Mouse (Mus musculus) embryonic facial prominence, embryonic 15.5 days (tissue): ENCODE data around the gene Hunk. TPM values are rescaled to one million over a fixed set of nuclear protein-coding genes. Genes with fewer than 3 reads are reported as not detected.

Experiments used
- ATAC-seq: fragments of 200-750 bp; cut with Nextera tagmentation; 2 replicates; pipeline ENCODE4 v1.8.0; 2017; ENCODE audit warnings: low read depth, moderate TSS enrichment; ENCODE audit not compliant: insufficient number of reproducible peaks, low FRiP score, low TSS enrichment
- H3K27ac ChIP-seq: fragments of 300-500 bp; sonication (generic); replicated peaks from 2 replicates; pipeline ENCODE4 v1.5.1; 2015; ENCODE audit warnings: mild to moderate bottlenecking, inconsistent platforms
- H3K27me3 ChIP-seq: fragments of 300-500 bp; sonication (generic); 2 replicates; pipeline ENCODE4 v1.6.1; 2015; ENCODE audit warnings: inconsistent platforms
- H3K36me3 ChIP-seq: fragments of 300-500 bp; sonication (generic); 2 replicates; pipeline ENCODE4 v1.6.1; 2015; ENCODE audit warnings: mild to moderate bottlenecking, inconsistent platforms
- H3K4me1 ChIP-seq: fragments of 300-500 bp; sonication (generic); 2 replicates; pipeline ENCODE4 v1.6.1; 2015; ENCODE audit warnings: inconsistent platforms
- H3K4me2 ChIP-seq: fragments of 300-500 bp; sonication (generic); replicated peaks from 2 replicates; pipeline ENCODE4 v1.6.1; 2015; ENCODE audit warnings: mild to moderate bottlenecking, inconsistent platforms
- H3K4me3 ChIP-seq: fragments of 300-500 bp; sonication (generic); replicated peaks from 2 replicates; pipeline ENCODE4 v1.5.1; 2015; ENCODE audit warnings: mild to moderate bottlenecking, inconsistent platforms
- H3K9ac ChIP-seq: fragments of 300-500 bp; sonication (generic); 2 replicates; pipeline ENCODE4 v1.6.1; 2015; ENCODE audit warnings: inconsistent platforms
- H3K9me3 ChIP-seq: fragments of 300-500 bp; sonication (generic); replicated peaks from 2 replicates; pipeline ENCODE4 v1.6.1; 2016; ENCODE audit warnings: inconsistent platforms
- WGBS: fragments of 180-500 bp; shearing (Covaris S2); methylation state at CpG from one replicate; pipeline ENCODE4 v1.1.7; 2015; 5-methylcytosine and 5-hydroxymethylcytosine counted together
- polyA plus RNA-seq: library from polyadenylated mRNA; unstranded; fragments of >200 nt; fragmentation: Nextera tagmentation; extraction: Ambion mirVana; gene quantifications from 2 replicates; pipeline ENCODE4 v1.2.1, GENCODE M21; 2015

The Hunk gene
- polyA plus RNA-seq, 1 experiment from 2014 or later, result 12.9 TPM

DNA sequence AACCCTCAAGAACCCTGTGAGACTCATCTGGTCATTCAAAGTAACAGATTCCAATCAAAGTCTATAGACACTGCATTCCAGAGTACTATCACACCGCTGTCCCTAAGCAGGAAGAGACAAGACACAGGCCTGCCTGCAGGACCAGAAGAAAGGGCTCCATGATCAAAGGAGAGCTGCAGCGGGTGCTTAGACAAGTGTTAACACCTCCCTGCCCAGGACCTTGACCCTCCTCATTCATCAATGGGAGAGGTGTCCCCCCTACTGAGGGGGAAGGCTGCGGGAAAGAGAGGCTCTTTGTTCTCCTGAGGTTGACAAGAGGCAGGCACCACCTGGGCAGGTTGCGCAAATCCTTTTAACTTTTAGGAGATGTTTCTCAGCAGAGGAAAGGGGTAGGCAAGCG lies 51.5 kb downstream of the Hunk start:
- Histone ChIP-seq H3K4me1 (peaks cover 4% of the 10 kb centered on the region; the same call in 1 of the 2 replicates), H3K27ac (no peak overlapping the region), H3K27me3 (no peaks in the 10 kb centered on the region), H3K4me2 (no peak overlapping the region), H3K9me3 (no peaks in the 10 kb centered on the region), H3K36me3 (peaks cover 29% of the 10 kb centered on the region), H3K9ac (no peak overlapping the region), H3K4me3 (no peak overlapping the region)
- WGBS, result 54% methylated on average over 5 of the region's 5 CpGs
- ATAC-seq, result no peak

DNA sequence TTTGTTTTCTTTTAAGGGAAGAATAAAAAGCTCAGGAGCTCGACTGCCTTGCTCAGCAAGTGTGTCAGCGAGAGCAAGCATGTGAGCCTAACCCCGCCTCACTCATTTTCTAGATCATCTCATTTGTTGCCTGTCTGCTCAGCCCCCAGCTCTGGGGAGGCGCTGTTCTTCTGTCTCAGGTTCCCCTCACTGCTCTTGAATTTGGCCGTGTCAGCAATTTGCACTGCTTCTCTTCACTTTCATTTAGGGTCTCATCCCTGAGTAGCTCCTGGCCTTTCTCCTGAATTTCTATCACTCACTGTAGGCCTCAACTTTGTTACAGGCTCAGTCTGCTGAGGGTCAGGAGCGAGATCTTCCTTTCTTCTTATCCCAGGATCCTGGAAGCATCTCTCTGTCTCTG lies 53.7 kb downstream of the Hunk start:
- 74% methylated on average over 6 of the region's 6 CpGs for WGBS

DNA sequence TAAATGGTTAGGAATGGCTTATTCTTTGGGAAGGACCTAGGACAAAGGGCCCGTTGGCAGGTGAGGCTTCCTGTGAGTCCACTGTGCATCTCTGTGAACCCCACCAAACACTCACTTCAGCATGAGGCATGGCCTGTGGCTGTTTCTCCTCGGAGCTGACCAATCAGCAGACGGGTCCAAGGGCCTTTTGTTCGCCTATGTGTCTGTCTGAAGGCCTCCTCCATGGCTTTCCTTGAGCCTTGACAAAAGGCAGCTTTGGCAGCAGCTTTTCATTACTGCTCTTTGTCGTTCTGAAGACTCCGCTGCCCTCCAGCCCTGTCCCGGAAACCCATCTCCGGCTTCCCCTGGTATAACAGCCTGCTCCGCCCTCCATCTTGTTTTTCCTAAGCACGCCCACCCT lies 54.8 kb downstream of the Hunk start:
- ATAC-seq, result no peak
- 79% methylated on average over 10 of the region's 10 CpGs for WGBS
- no peak overlapping the region for H3K9ac ChIP-seq
- no peaks in the 10 kb centered on the region for H3K27me3 ChIP-seq
- no peak overlapping the region for H3K27ac ChIP-seq
- no peak overlapping the region for H3K4me2 ChIP-seq
- no peaks in the 10 kb centered on the region for H3K9me3 ChIP-seq
- H3K4me3 ChIP-seq, result no peak overlapping the region
- H3K36me3 ChIP-seq, result peaks cover 10% of the 10 kb centered on the region; the same call in 1 of the 2 replicates
- H3K4me1 ChIP-seq, result peaks cover 4% of the 10 kb centered on the region; the same call in 1 of the 2 replicates

More for the DNA sequence above, 53.7 kb downstream of the Hunk start:
- no peak overlapping the region for H3K4me2 ChIP-seq
- H3K4me1 ChIP-seq, result peaks cover 4% of the 10 kb centered on the region; the same call in 1 of the 2 replicates
- no peaks in the 10 kb centered on the region for H3K9me3 ChIP-seq
- no peaks in the 10 kb centered on the region for H3K27me3 ChIP-seq
- H3K9ac ChIP-seq, result no peak overlapping the region
- ATAC-seq, result no peak
- no peak overlapping the region for H3K4me3 ChIP-seq
- H3K36me3 ChIP-seq, result peaks cover 10% of the 10 kb centered on the region; the same call in 1 of the 2 replicates
- H3K27ac ChIP-seq, result no peak overlapping the region

DNA sequence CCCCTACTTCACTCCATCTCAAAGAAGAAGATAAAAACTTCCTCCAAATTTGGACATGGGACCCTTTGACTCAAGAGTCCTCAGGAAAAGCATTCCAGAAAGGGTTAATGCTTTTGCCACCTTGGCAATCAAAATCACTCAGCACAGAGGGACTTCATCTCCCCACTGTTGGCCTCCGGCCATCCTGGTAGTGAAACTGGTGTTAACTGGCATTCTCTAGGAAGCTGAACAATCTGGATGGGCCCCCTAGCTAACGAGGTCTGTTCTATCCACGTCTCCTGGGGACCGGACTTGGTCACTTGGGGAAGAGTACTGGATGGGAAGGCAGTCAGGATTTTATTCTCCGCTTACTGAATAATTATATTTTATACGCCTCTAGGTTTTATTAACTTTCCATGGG lies 57.2 kb downstream of the Hunk start:
- no peaks in the 10 kb centered on the region for H3K4me1 ChIP-seq
- no peak overlapping the region for H3K9ac ChIP-seq
- no peak overlapping the region for H3K4me2 ChIP-seq
- H3K9me3 ChIP-seq, result no peaks in the 10 kb centered on the region
- H3K27ac ChIP-seq, result no peak overlapping the region
- H3K36me3 ChIP-seq, result peaks cover 15% of the 10 kb centered on the region; the same call in 1 of the 2 replicates
- ATAC-seq, result no peak
- 61% methylated on average over 6 of the region's 6 CpGs for WGBS
- H3K4me3 ChIP-seq, result no peak overlapping the region
- H3K27me3 ChIP-seq, result no peaks in the 10 kb centered on the region

DNA sequence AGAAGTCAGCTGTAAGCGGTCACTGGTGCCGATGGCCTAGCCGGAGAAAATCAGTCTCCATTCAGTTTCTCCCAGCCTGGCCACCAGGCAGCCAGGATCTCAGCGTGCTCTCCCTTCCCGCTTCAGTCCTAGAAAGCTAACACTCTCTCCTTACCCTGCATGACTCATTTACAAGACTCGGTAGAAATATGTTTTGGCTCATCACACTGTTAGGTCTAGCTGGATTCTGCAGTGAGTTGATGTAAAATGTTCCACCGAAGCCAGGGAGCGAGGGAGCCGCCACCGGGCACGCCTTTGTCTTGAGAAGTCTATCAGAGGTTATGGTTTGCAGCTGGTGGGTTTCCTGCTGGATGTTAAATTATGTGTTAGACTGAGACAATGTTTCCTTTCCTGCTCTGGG lies 67.4 kb downstream of the Hunk start:
- H3K4me1 ChIP-seq, result peaks cover 42% of the 10 kb centered on the region
- no peak overlapping the region for H3K9ac ChIP-seq
- WGBS, result 35% methylated on average over 11 of the region's 11 CpGs
- H3K36me3 ChIP-seq, result peaks cover 13% of the 10 kb centered on the region
- no peak overlapping the region for H3K4me3 ChIP-seq
- H3K9me3 ChIP-seq, result no peaks in the 10 kb centered on the region
- ATAC-seq, result peak; percentile 35; the same call in 1 of the 2 replicates
- 0 out of 2 replicates have a peak overlapping the region, but pooled peaks have one; percentile 4 for H3K4me2 ChIP-seq
- peak overlapping the region; percentile 73 for H3K27ac ChIP-seq
- H3K27me3 ChIP-seq, result no peaks in the 10 kb centered on the region

DNA sequence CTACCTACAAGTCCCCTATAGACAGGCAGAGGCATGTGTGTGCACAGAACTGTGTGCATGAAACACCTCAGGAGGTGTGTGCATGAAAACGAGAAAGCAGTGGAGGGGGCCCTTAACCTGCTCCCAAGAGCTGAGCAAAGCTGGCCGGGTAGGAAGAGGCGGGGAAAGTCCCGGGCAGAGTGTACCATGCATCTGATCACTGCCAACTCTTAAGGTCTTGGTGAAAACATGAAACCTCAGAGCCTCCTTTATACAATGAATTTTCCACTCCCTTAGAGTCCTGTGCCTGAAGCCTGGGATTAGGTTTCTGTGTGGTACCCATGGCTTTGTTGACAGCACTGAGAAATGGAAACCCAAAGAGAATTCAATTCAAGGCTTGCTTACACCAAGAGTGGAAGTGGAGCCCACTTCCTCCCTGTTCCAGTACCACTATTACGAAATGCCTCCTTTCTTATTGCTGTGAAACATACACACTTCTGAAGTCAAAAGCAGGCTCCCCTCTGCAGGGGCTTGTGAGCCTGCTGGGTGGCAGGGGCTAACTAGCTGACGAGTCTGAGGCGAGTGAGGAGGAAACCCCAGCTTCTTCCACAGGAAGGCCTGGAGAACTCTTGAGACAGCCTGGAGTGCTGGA lies 70.8 kb downstream of the Hunk start:
- H3K9ac ChIP-seq, result no peak overlapping the region
- H3K4me3 ChIP-seq, result no peak overlapping the region
- peak; percentile 49; the same call in 1 of the 2 replicates for ATAC-seq
- H3K4me1 ChIP-seq, result peaks cover 60% of the 10 kb centered on the region
- no peaks in the 10 kb centered on the region for H3K27me3 ChIP-seq
- H3K4me2 ChIP-seq, result no peak overlapping the region
- peak overlapping the region; percentile 35; the same call in 1 of the 2 replicates for H3K27ac ChIP-seq
- 57% methylated on average over 7 of the region's 7 CpGs for WGBS
- no peaks in the 10 kb centered on the region for H3K9me3 ChIP-seq
- H3K36me3 ChIP-seq, result peaks cover 13% of the 10 kb centered on the region

DNA sequence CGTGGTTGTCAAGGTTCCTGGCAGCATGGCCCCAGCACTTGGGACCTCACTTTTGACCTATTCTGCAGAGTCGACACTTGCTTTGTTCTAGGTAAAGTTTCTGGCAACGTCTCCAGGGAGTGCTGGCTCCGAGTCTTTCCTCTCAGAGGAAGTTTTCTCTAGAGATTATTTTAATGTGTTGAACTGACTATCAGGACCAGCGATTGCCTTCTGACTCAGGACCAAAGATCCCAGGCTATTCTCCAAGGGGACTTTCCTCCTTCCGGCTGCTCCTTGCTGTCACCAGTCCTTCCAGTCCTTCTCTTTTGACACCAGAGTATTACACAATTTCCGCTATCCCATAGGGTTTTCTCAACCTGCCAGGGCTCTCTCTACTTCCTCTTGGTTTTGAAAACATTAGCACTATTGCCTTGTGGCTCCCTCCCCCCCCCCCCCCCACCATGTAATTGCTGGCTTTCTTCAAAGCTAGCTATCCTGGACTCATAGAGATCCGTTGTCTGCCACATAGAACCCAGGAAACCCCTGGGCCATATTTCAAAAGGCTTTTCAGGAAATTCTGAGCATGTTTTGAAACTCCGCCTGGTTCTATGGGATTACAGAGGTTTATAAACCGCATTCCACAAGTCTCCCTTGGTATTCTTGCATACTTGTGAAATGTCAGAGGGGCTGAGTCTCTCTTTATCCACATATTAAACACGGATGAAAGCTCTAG lies 73.2 kb downstream of the Hunk start:
- Histone ChIP-seq H3K4me2 (no peak overlapping the region), H3K4me1 (peaks cover 52% of the 10 kb centered on the region), H3K27me3 (no peaks in the 10 kb centered on the region), H3K27ac (peak overlapping the region; percentile 76), H3K9ac (no peak overlapping the region), H3K9me3 (no peaks in the 10 kb centered on the region), H3K36me3 (peaks cover 18% of the 10 kb centered on the region), H3K4me3 (no peak overlapping the region)
- WGBS, result 17% methylated on average over 11 of the region's 11 CpGs
- peak; percentile 32 for ATAC-seq

DNA sequence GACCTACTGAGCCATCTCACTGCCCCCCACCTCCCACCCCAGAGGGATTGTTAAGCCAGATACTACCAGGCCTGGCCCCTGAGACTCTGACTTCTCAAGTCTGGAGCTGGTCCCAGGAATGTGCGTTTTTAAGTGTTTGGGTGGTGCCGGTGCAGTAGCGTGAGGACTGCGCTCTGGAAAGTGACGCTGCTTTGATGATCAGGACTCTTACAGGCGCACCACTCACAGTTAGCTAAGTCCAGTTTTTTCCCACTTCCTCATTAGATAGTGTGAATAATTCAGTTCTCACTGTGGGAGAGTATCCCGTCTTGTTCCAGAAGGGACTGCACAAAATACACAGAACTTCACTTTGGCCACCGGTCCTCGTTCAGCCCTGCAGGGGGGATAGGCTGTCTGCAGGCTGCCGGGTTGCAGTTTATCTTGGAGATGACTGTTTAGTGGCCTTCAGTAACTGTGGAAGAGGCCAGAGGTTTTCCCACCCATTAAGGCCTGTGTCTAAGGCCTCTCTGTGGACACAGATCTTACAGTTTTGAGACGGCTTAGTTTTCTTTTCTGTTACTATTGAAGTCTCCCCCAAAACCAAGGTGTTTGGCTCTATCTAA lies 75.6 kb downstream of the Hunk start:
- no peak overlapping the region for H3K4me3 ChIP-seq
- 55% methylated on average over 11 of the region's 11 CpGs for WGBS
- no peak for ATAC-seq
- H3K4me2 ChIP-seq, result no peak overlapping the region
- no peaks in the 10 kb centered on the region for H3K27me3 ChIP-seq
- H3K9me3 ChIP-seq, result no peaks in the 10 kb centered on the region
- H3K9ac ChIP-seq, result no peak overlapping the region
- H3K4me1 ChIP-seq, result peaks cover 48% of the 10 kb centered on the region
- no peak overlapping the region for H3K27ac ChIP-seq
- peaks cover 23% of the 10 kb centered on the region for H3K36me3 ChIP-seq

DNA sequence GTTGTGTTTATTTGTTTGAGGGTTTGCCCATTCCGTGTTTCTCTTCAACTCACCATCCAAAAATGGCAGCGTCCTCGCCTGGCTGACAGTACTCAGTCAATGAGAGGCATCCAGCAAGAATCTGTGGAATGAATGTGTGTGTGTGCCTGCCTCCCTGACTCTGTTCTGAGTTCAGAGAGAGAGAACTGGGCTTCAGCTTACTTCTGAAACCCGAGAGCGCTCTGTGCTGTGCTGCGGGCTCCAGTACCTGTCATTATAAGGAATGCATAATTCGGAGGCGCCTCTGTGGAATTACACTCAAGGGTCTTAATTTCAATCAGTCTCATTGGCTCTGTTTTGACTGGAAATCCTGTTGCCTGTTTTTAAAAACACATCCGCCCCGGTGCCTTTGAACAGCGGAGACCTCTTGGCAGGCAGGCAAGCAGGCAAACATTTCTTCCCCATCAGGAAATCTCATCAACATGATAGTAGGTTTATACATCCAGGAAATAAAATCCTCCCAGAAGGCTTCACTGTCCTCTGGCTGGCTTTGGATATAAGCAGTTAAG lies 77.0 kb downstream of the Hunk start:
- 38% methylated on average over 11 of the region's 11 CpGs for WGBS
- no peaks in the 10 kb centered on the region for H3K27me3 ChIP-seq
- H3K9ac ChIP-seq, result no peak overlapping the region
- peaks cover 48% of the 10 kb centered on the region for H3K4me1 ChIP-seq
- H3K4me3 ChIP-seq, result no peak overlapping the region
- H3K27ac ChIP-seq, result peak overlapping the region; percentile 18
- no peak overlapping the region for H3K4me2 ChIP-seq
- peaks cover 31% of the 10 kb centered on the region for H3K36me3 ChIP-seq
- H3K9me3 ChIP-seq, result no peaks in the 10 kb centered on the region
- peak; percentile 48; the same call in 1 of the 2 replicates for ATAC-seq

DNA sequence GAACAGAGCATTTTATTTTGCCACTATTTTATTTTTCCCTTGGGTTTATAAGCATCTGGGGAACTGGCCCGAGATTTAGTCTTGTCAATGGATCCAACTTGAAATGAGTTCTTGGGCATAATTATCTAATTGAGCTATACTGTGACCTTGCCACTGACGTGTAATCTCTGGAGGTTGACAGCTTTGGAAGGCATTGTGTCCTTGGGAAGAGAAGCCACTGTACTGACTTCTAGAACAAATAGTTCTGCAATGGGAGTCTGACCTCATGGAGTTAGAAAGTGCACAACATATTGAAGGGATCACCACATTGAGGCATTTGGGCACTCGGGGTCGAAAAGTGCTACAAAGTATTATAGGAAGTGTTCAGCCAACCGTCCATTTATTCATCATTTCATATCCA lies 79.3 kb downstream of the Hunk start:
- WGBS, result 85% methylated on average over 5 of the region's 5 CpGs
- H3K9me3 ChIP-seq, result no peaks in the 10 kb centered on the region
- peaks cover 45% of the 10 kb centered on the region for H3K36me3 ChIP-seq
- no peak overlapping the region for H3K4me3 ChIP-seq
- peaks cover 38% of the 10 kb centered on the region for H3K4me1 ChIP-seq
- no peak overlapping the region for H3K27ac ChIP-seq
- ATAC-seq, result no peak
- no peak overlapping the region for H3K4me2 ChIP-seq
- H3K27me3 ChIP-seq, result no peaks in the 10 kb centered on the region
- H3K9ac ChIP-seq, result no peak overlapping the region

DNA sequence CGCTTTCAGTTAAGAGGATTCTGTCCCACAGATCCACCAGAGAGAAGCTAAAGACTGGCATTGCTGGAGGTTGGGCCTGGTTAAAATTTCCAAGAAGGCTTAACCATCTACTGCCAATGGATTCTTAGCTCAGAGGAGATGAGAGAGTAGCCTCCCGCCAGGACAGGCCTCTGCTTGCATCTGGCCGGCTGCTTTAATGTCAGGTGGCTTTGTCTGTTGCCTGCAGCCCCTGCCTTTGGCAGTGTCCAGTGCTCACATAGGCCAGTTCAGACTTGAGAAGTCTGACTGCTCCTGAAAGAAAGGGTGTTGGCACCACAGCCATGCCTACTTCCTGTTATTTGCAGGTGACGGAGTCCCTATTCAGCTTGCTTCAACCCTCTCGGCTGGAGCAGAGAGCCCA lies 82.5 kb downstream of the Hunk start:
- Histone ChIP-seq H3K27me3 (no peaks in the 10 kb centered on the region), H3K4me1 (peaks cover 17% of the 10 kb centered on the region), H3K4me3 (no peak overlapping the region), H3K4me2 (peak overlapping the region; percentile 10), H3K9ac (no peak overlapping the region), H3K27ac (peak overlapping the region; percentile 74), H3K9me3 (no peaks in the 10 kb centered on the region), H3K36me3 (peaks cover 66% of the 10 kb centered on the region)
- WGBS, result 50% methylated on average over 5 of the region's 5 CpGs
- no peak for ATAC-seq
